16 mouse cellular contexts compared by ENCODE assay signal in genomic region chr2:91660981-91661380, GRCm38 (mm10). TPM values are rescaled to one million over a fixed set of nuclear protein-coding genes. Genes with fewer than 3 reads are reported as not detected.
"Had no signal": no experiment of that assay in that cellular context is flagged by ENCODE, and none has a peak within 500 bp of the region (broad histone marks: within the 10 kb centered on the region; RNA-seq: fewer than 3 reads in every experiment).

No protein-coding gene starts in this region.

- H3K9ac ChIP-seq: hindbrain, embryonic 14.5 days; limb, embryonic 13.5 days; liver, embryonic 15.5 days; lung, embryonic 14.5 days; midbrain, embryonic 12.5 days had no signal

- H3K4me3 ChIP-seq: layer of hippocampus, adult 2 months; limb, embryonic 13.5 days; liver, embryonic 15.5 days; megakaryocyte, embryonic 14.5 days; midbrain, embryonic 12.5 days had no signal

- H3K4me2 ChIP-seq: hindbrain, embryonic 14.5 days; limb, embryonic 13.5 days; liver, embryonic 11.5 days; liver, embryonic 15.5 days; lung, embryonic 14.5 days; midbrain, embryonic 12.5 days had no signal

- DNase-seq: left cerebral cortex, postnatal 4 days; lung, embryonic 14.5 days; lung, postnatal 10 days; lung, postnatal 4 days; spleen, adult 18-20 months; thymus, adult 18-20 months; thymus, postnatal 14 days had no signal

- H3K27ac ChIP-seq: hindbrain, embryonic 14.5 days; kidney, postnatal 0 days; layer of hippocampus, adult 2 months; limb, embryonic 13.5 days; liver, embryonic 15.5 days; midbrain, embryonic 12.5 days had no signal

- H3K27me3 ChIP-seq: limb, embryonic 13.5 days; liver, embryonic 15.5 days; megakaryocyte, embryonic 14.5 days; midbrain, embryonic 12.5 days had no signal

- H3K4me1 ChIP-seq: limb, embryonic 13.5 days; liver, embryonic 15.5 days; midbrain, embryonic 12.5 days had no signal

- H3K9me3 ChIP-seq: limb, embryonic 13.5 days; liver, embryonic 15.5 days; megakaryocyte, embryonic 14.5 days; midbrain, embryonic 12.5 days had no signal

- ATAC-seq: midbrain, embryonic 16.5 days had no signal

RNA-seq across cellular contexts. Expression of gene F2, which starts 24.8 kb away (rescaled TPM):
- polyA plus RNA-seq: midbrain, embryonic 12.5 days had no signal
